Mouse (Mus musculus) midbrain, embryonic 15.5 days (tissue): ENCODE results near the gene Abhd16a. TPM values are rescaled to one million over a fixed set of nuclear protein-coding genes. Genes with fewer than 3 reads are reported as not detected.
A peak's percentile ranks its signal among the peaks of the same experiment; 100 is the strongest.

ENCODE experiments used
- ATAC-seq: fragments of 200-750 bp; cut with Nextera tagmentation; replicated peaks from 2 replicates; pipeline ENCODE4 v1.8.0; 2017; ENCODE audit warnings: moderate TSS enrichment
- H3K27ac ChIP-seq: fragments of 300-500 bp; sonication (generic); 2 replicates; pipeline ENCODE4 v1.5.1; 2015; ENCODE audit warnings: mild to moderate bottlenecking, inconsistent platforms
- H3K27me3 ChIP-seq: fragments of 300-500 bp; sonication (generic); replicated peaks from 2 replicates; pipeline ENCODE4 v1.6.1; 2015; ENCODE audit warnings: inconsistent platforms
- H3K36me3 ChIP-seq: fragments of 300-500 bp; sonication (generic); replicated peaks from 2 replicates; pipeline ENCODE4 v1.6.1; 2015; ENCODE audit warnings: inconsistent platforms
- H3K4me1 ChIP-seq: fragments of 300-500 bp; sonication (generic); 2 replicates; pipeline ENCODE4 v1.6.1; 2015; ENCODE audit warnings: inconsistent platforms
- H3K4me2 ChIP-seq: fragments of 300-500 bp; sonication (generic); 2 replicates; pipeline ENCODE4 v1.6.1; 2015; ENCODE audit warnings: inconsistent platforms, mild to moderate bottlenecking, moderate library complexity
- H3K4me3 ChIP-seq: fragments of 300-500 bp; sonication (generic); 2 replicates; pipeline ENCODE4 v1.5.1; 2015; ENCODE audit warnings: mild to moderate bottlenecking, inconsistent platforms
- H3K9ac ChIP-seq: fragments of 300-500 bp; sonication (generic); 2 replicates; pipeline ENCODE4 v1.6.1; 2015; ENCODE audit warnings: mild to moderate bottlenecking, inconsistent platforms
- H3K9me3 ChIP-seq: fragments of 300-500 bp; sonication (generic); 2 replicates; pipeline ENCODE4 v1.6.1; 2016; ENCODE audit warnings: inconsistent platforms
- WGBS: fragments of 180-500 bp; shearing (Covaris S2); methylation state at CpG from one replicate; pipeline ENCODE4 v1.1.7; 2015; ENCODE audit warnings: mixed read lengths; 5-methylcytosine and 5-hydroxymethylcytosine counted together
- polyA plus RNA-seq: library from polyadenylated mRNA; unstranded; fragments of >200 nt; fragmentation: Nextera tagmentation; extraction: Ambion mirVana; gene quantifications from 2 replicates; pipeline ENCODE4 v1.2.1, GENCODE M21; 2015

Abhd16a gene
- polyA plus RNA-seq, 1 experiment from 2014 or later: 105 TPM

DNA sequence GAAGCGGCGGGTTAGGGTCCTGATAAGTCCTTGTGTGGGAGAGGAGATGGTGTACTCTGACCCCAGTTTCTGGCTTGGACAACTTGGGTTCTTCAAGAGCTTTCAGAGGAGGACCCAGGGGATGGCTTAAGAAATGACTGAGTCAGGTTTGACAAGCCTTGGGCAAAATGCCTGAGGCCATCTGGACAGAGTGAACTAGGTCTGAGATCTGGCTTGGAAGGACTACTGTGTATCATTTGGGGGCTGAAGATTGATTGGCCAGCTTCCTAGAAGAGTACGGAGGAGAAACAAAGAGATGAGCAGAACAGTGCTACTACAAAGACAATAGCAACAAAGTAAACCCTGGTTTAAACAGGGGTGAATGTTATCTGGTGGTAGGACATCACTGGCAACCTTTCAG, 25.6 kb upstream of the Abhd16a start:
- H3K9me3 ChIP-seq: no peaks in the 10 kb centered on the region
- no peak overlapping the region for H3K9ac ChIP-seq
- H3K4me2 ChIP-seq: no peak overlapping the region
- ATAC-seq: no peak
- WGBS: 95% methylated on average over 3 of the region's 3 CpGs
- H3K4me3 ChIP-seq: no peak overlapping the region
- H3K36me3 ChIP-seq: peaks cover 4% of the 10 kb centered on the region; the same call in 1 of the 2 replicates
- peaks cover 27% of the 10 kb centered on the region for H3K4me1 ChIP-seq
- H3K27ac ChIP-seq: no peak overlapping the region
- H3K27me3 ChIP-seq: peaks cover 41% of the 10 kb centered on the region

- Histone ChIP-seq H3K4me2 (no peak overlapping the region), H3K9ac (no peak overlapping the region), H3K4me3 (no peak overlapping the region), H3K4me1 (peaks cover 24% of the 10 kb centered on the region), H3K9me3 (no peaks in the 10 kb centered on the region), H3K36me3 (peaks cover 4% of the 10 kb centered on the region; the same call in 1 of the 2 replicates), H3K27me3 (peaks cover 41% of the 10 kb centered on the region), H3K27ac (no peak overlapping the region)
- 31% methylated on average over 10 of the region's 10 CpGs for WGBS
- no peak for ATAC-seq
Measured at GRCm38 (mm10) chr17:35064378-35064877, 24.6 kb upstream of the Abhd16a start.

- peaks cover 41% of the 10 kb centered on the region for H3K27me3 ChIP-seq
- H3K4me2 ChIP-seq: peak within 1 kb of the TSS; percentile 43
- no peak within 1 kb of the TSS for H3K27ac ChIP-seq
- no peak for ATAC-seq
- peak within 1 kb of the TSS; percentile 13 for H3K4me3 ChIP-seq
- WGBS: under 1% methylated on average over 48 of the region's 48 CpGs
- no peaks in the 10 kb centered on the region for H3K9me3 ChIP-seq
- H3K4me1 ChIP-seq: peaks cover 18% of the 10 kb centered on the region
- peak within 1 kb of the TSS; percentile 26; the same call in 1 of the 2 replicates for H3K9ac ChIP-seq
- H3K36me3 ChIP-seq: peaks cover 4% of the 10 kb centered on the region; the same call in 1 of the 2 replicates
Measured at GRCm38 (mm10) chr17:35064951-35065947, 23.8 kb upstream of the Abhd16a start, which contains the start of gene Ly6g6c. Gene Ly6g6c, plus strand, starts transcription at chr17:35065388.

GRCm38 (mm10) chr17:35066084-35066483, 23.0 kb upstream of the Abhd16a start, which contains the start of gene Mpig6b:
Gene Mpig6b, minus strand, starts transcription at chr17:35066184.
- Histone ChIP-seq H3K27me3 (peaks cover 41% of the 10 kb centered on the region), H3K4me2 (peak within 1 kb of the TSS; percentile 43), H3K4me3 (peak within 1 kb of the TSS; percentile 13), H3K9me3 (no peaks in the 10 kb centered on the region), H3K36me3 (peaks cover 4% of the 10 kb centered on the region; the same call in 1 of the 2 replicates), H3K9ac (peak within 1 kb of the TSS; percentile 26; the same call in 1 of the 2 replicates), H3K27ac (no peak within 1 kb of the TSS), H3K4me1 (peaks cover 10% of the 10 kb centered on the region; the same call in 1 of the 2 replicates)
- WGBS: 46% methylated on average over 10 of the region's 10 CpGs
- ATAC-seq: no peak

- WGBS: 86% methylated on average over 17 of the region's 17 CpGs
- H3K36me3 ChIP-seq: no peaks in the 10 kb centered on the region
Measured at GRCm38 (mm10) chr17:35068213-35068914, 20.7 kb upstream of the Abhd16a start.

GRCm38 (mm10) chr17:35070556-35071229, 18.4 kb upstream of the Abhd16a start:
- peaks cover 14% of the 10 kb centered on the region for H3K27me3 ChIP-seq
- H3K9ac ChIP-seq: no peak overlapping the region
- peaks cover under 1% of the 10 kb centered on the region; the same call in 1 of the 2 replicates for H3K4me1 ChIP-seq
- WGBS: 68% methylated on average over 6 of the region's 6 CpGs
- H3K27ac ChIP-seq: no peak overlapping the region
- no peaks in the 10 kb centered on the region for H3K36me3 ChIP-seq
- H3K4me2 ChIP-seq: no peak overlapping the region
- no peaks in the 10 kb centered on the region for H3K9me3 ChIP-seq
- H3K4me3 ChIP-seq: no peak overlapping the region
- ATAC-seq: no peak

More at GRCm38 (mm10) chr17:35068213-35068914, 20.7 kb upstream of the Abhd16a start:
- H3K9ac ChIP-seq: no peak overlapping the region
- H3K27me3 ChIP-seq: peaks cover 36% of the 10 kb centered on the region
- no peak for ATAC-seq
- H3K27ac ChIP-seq: no peak overlapping the region
- H3K4me1 ChIP-seq: peaks cover 10% of the 10 kb centered on the region; the same call in 1 of the 2 replicates
- H3K4me2 ChIP-seq: no peak overlapping the region
- H3K4me3 ChIP-seq: no peak overlapping the region
- H3K9me3 ChIP-seq: no peaks in the 10 kb centered on the region

GRCm38 (mm10) chr17:35071454-35071853, 17.6 kb upstream of the Abhd16a start:
- Histone ChIP-seq H3K4me1 (no peaks in the 10 kb centered on the region), H3K27ac (no peak overlapping the region), H3K4me2 (no peak overlapping the region), H3K9me3 (no peaks in the 10 kb centered on the region), H3K4me3 (no peak overlapping the region), H3K36me3 (no peaks in the 10 kb centered on the region), H3K27me3 (peaks cover 8% of the 10 kb centered on the region; the same call in 1 of the 2 replicates), H3K9ac (no peak overlapping the region)
- ATAC-seq: no peak
- 85% methylated on average over 9 of the region's 9 CpGs for WGBS

GRCm38 (mm10) chr17:35074097-35074496, 15.0 kb upstream of the Abhd16a start:
- no peak overlapping the region for H3K4me2 ChIP-seq
- H3K27me3 ChIP-seq: no peaks in the 10 kb centered on the region
- no peak overlapping the region for H3K4me3 ChIP-seq
- H3K36me3 ChIP-seq: no peaks in the 10 kb centered on the region
- no peak for ATAC-seq
- no peaks in the 10 kb centered on the region for H3K9me3 ChIP-seq
- 57% methylated on average over 17 of the region's 17 CpGs for WGBS
- H3K4me1 ChIP-seq: peaks cover 11% of the 10 kb centered on the region; the same call in 1 of the 2 replicates
- H3K27ac ChIP-seq: no peak overlapping the region
- H3K9ac ChIP-seq: no peak overlapping the region

DNA sequence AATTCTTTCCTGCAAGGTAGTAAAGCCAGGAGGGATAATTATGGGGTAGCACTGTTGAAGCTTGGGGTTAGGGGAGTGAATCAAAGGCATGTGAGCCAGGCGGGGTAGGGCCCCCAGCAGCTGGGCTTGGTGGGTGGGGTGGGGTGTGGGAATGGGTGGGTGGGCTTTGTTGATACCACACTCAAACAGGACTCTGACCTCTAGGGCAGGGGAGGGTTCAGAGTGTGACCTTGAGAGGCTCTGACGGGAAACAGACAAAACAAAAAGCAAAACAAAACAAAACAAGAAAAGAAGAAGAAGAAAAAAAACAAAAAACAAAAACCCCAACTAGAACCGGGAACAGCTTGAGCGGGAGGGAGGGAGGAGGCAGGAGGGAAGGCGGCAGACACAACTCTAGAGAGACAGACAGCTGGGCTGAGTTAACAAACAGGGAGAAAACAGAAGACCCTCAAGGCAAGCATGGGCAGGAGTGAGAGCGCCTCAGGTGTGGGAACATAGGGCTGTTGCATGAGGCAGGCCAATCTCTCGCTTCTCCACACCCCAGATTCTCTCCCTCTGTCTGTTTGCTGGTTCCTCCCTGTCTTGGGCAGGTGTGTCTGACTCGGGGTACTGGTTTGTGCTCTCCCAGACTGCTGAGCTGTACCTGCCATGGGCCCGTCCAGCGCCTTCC, 12.4 kb upstream of the Abhd16a start, which contains the start of gene Ly6g6e:
TSS of gene Ly6g6e (plus strand) at position 396 of the 670 bp plus-strand sequence.
- Histone ChIP-seq H3K4me2 (peak within 1 kb of the TSS; percentile 43), H3K9me3 (no peaks in the 10 kb centered on the region), H3K9ac (no peak within 1 kb of the TSS; the same call in 1 of the 2 replicates), H3K4me3 (peak within 1 kb of the TSS; percentile 21), H3K27me3 (no peaks in the 10 kb centered on the region), H3K4me1 (peaks cover 11% of the 10 kb centered on the region; the same call in 1 of the 2 replicates), H3K27ac (no peak within 1 kb of the TSS), H3K36me3 (no peaks in the 10 kb centered on the region)
- ATAC-seq: no peak
- WGBS: 36% methylated on average over 10 of the region's 10 CpGs

DNA sequence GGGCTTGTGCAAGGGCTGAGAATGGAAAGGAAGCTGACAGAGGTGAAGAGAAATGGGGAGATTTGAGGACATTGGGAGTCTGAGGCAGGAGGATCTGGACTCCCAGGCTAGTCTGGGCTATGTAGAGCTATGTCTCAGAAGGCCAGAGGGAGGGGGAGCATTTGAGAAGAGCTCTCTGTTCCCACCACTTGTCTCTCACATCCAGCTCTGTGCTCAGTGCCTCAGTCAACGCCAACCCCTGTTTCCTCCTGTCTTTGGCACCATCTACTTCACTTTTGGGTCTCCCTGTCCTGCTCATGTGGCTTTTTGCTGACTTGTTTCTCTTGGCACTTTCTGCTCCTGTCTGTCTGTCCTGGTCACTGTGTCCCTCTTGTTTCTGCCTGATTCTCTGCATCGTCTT, 11.8 kb upstream of the Abhd16a start:
- Histone ChIP-seq H3K4me1 (peaks cover 11% of the 10 kb centered on the region; the same call in 1 of the 2 replicates), H3K4me3 (peak overlapping the region; percentile 21; the same call in 1 of the 2 replicates), H3K36me3 (no peaks in the 10 kb centered on the region), H3K4me2 (peak overlapping the region; percentile 43; the same call in 1 of the 2 replicates), H3K9ac (no peak overlapping the region), H3K27me3 (no peaks in the 10 kb centered on the region), H3K27ac (no peak overlapping the region), H3K9me3 (no peaks in the 10 kb centered on the region)
- no peak for ATAC-seq
- 41% methylated on average over 2 of the region's 2 CpGs for WGBS

GRCm38 (mm10) chr17:35077786-35078233, 11.3 kb upstream of the Abhd16a start, which contains the start of gene Ly6g6d:
Gene Ly6g6d, minus strand, starts transcription at chr17:35078065.
- H3K4me1 ChIP-seq: peaks cover 11% of the 10 kb centered on the region; the same call in 1 of the 2 replicates
- H3K27ac ChIP-seq: no peak within 1 kb of the TSS
- WGBS: 9% methylated on average over 14 of the region's 14 CpGs
- H3K9me3 ChIP-seq: no peaks in the 10 kb centered on the region
- no peak within 1 kb of the TSS; the same call in 1 of the 2 replicates for H3K9ac ChIP-seq
- peak within 1 kb of the TSS; percentile 21 for H3K4me3 ChIP-seq
- ATAC-seq: 0 out of 2 replicates have a peak, but pooled peaks have one; percentile 37
- H3K4me2 ChIP-seq: peak within 1 kb of the TSS; percentile 43
- no peaks in the 10 kb centered on the region for H3K36me3 ChIP-seq
- H3K27me3 ChIP-seq: no peaks in the 10 kb centered on the region
